Mouse (Mus musculus) gastrocnemius, postnatal 4 days (tissue): ENCODE results near the gene Lrpprc. TPM values are rescaled to one million over a fixed set of nuclear protein-coding genes. Genes with fewer than 3 reads are reported as not detected.

Source experiments
- DNase-seq, 2 experiments: peaks; one replicate each; pipeline ENCODE4 v3.0.0; 2021 to 2022; ENCODE audit warnings: low spot score in 2 of 2, mixed read lengths in 2 of 2
- total RNA-seq, 2 experiments: library from RNA; stranded (reverse); gene quantifications; 2 replicates each; pipeline ENCODE4 v1.2.3; 2021

Gene Lrpprc
- total RNA-seq, 2 experiments from 2014 or later, result 56.8 to 61.6 TPM

DNA sequence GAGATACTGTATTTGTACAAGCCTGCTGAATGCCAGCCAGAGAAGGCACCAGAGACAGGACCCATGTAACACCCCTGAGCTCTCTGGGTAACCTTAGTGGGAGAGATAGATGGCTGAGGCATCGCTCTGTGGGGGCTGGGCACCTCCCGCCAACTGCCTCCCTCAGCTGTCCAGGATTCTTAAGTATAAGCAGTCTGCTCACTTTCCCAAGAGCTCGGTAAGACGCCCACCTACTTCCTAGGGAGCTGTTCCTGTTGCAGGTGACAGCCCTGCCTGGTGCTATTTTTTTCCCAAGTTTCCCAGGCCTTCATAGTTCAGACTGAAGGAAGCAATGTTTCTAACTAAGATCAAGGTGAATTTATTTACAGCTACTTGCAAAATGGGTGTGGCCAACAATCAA is 115.4 kb downstream of the Lrpprc start:
- no peak for DNase-seq

DNA sequence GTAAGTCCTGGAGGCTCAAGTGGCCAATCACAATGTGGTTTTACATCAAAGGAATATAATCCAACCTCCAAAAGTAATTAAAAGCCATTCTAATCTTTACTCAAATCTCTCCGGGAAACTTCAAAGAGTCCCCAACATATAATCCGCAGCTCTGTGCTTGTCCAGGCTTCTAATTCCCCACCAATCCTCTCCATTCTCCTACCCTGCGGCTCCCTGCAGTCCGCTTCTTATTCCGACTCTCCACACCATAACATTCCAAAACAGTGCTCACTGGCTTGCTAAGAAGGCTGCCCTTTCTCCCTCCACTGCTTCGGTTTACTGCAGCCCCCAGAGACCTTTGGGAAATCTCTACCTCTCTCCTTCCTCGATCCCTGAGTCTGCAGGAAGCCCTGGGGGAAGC is 116.5 kb downstream of the Lrpprc start:
- DNase-seq, result no peak

DNA sequence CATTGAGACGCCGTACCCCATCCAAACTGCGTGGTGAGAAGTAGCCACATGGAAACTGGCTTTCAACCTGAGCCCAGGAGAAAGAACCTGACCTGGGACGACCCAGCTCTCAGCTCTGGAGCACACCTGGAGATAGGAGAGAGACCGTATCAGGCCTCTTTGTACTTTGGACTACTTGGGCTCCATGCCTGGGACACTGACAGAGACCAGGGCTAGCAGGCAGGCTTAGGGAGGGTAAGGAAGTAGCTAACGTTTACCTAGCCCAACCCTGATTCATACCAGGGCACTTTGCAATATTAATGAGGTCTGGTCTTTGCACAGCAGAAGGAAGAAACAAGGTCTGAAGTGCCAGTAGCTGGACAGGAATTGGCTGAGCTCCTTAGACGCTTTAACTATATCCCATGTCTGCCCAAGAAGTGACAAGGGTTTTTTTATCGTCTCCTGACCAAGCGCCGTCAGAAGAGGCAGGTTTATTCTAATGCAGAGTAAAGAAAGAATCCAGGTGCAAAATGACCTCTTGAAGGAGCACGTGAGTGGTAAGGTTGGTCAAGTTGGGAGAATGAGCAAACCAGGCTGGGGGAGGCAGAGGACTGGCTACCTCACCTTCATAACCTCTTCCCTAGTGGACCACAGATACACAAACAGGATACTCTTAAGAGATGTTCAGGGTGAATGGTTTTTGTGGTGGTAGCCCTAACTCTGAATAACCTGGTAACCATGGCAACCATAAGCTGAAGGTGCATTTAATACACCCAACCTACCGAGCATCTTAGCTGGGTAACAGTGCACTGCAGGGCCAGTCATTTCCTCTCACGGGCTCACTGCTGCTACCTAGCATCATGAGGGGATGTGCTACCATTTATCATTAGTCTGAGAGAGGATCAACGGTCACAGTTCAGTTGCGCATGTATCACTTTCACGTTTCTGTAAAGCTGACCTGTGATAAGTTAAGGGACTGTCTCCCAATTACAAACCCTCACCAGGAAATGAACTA is 117.9 kb downstream of the Lrpprc start:
- no peak for DNase-seq

DNA sequence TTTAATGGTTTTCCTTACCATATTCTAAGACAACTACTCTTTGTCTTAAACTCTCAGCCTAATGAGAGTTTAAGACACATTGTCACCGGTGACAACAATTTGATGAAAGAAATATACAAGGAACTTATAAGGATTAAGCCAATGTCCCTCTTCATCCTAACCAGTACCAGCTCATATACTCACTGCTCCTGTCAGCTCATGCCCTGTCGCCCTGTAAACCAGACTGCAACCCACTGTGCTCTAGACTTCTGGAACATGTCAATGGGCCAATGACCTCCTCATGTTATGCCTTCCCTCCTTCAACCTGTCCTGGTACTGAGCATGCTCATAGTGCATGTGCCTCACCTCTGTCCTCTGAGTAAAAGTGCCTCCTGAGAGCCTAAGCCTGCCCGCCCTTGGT is 122.7 kb downstream of the Lrpprc start:
- no peak for DNase-seq

DNA sequence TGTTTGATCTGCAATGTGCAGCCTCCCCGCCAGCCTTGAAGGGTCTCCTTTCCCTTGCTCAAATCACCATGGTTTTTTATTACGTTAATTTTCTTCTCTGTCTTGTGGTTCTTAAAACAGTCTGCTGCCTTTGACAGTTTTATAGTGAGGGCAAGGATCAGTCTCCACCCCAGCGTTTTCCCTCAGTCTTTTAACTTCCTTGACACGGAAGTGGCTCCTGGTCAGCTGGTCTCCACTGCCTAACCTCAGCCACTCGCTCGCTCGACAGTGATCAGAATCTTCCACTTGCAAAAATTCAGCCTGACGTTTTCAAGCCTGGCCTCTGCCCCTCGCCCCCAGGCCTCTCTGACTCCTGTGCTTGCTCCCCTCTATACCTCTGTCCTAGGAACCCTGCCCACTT is 124.9 kb downstream of the Lrpprc start:
- no peak for DNase-seq

DNA sequence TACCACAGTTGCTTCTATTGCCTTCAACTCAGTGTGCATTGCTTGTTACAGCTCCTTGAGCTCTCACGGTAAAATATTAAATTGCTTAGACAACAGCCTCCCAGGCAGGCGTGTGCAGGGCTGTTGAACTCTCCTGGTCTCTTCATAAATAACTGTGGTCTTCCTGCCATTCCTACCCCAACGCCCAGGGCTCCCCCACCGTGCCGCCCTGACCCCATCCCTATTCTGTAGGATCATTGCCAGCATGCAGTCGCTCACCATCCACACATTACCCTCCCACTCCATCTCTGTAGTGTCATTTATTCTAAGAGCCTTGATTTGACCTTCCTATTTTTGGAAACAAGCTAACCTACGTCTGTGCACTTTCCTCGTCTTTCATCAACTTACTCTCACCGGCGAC is 125.5 kb downstream of the Lrpprc start:
- no peak for DNase-seq

DNA sequence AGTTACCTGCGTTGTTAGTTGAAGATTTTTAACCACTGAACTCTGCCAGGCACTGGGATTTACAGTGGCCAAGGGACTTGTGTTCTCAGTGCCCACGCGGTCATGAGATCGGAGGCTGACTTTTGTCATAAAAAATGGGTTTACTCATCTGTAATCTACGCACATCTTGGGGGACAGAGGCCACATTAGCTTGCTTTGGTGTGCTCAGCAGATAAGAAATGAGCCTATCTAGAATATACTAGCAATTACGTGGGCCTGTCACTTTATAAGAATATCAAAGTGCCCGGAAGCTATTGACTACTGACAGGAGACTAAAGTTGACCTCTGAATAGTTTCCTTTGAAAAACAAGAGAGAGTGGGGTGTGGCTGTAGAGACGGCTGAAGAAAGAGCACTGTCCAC is 131.6 kb downstream of the Lrpprc start:
- DNase-seq, result no peak

DNA sequence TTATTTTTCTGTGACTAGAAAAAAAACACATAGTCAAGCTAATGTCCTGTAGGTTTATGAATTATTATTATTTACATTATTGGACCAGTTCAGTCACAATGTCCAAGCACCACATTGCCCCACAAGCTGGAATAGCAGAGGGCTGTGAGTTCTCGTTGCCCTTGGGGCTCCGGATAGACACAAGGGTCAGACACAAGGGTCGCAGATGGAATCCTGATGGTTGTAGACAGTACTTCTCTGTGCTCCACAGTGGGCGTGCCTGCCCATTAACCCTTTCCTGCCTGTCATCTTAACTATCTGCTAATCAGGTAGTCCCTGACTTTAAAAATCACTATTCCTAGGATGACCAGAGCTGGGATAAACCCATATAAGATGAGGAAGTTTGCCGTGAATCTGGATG is 132.4 kb downstream of the Lrpprc start:
- no peak for DNase-seq

DNA sequence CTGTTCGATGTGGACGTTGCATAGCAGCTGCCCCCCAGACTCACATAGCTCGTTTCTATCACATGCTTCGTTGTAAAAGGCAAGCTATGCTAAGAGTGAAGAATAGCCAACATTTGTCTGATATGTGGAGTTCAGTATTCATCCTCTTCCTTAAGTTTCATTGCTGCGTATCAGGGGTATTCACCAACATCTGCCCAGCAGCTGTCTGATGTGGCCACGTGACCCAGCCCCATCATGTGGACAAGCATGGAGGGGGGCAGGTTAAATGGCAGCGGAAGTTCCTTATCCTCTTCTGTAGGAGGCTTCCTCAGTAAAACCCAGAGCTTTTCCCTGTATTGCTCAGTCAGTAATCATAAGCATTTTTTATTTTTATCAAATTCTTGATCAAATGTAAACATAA is 132.8 kb downstream of the Lrpprc start:
- no peak for DNase-seq

DNA sequence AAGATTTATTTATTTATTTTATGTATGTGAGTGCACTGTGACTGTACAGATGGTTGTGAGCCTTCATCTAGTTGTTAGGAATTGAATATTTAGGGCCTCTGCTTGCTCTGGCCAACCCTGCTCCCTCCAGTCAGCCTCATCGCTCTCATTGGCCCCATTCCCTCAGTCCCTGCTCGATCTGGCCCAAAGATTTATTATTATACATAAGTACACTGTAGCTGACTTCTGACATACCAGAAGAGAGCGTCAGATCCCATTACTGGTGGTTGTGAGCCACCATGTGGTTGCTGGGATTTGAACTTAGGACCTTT is 133.2 kb downstream of the Lrpprc start:
- DNase-seq, result no peak

DNA sequence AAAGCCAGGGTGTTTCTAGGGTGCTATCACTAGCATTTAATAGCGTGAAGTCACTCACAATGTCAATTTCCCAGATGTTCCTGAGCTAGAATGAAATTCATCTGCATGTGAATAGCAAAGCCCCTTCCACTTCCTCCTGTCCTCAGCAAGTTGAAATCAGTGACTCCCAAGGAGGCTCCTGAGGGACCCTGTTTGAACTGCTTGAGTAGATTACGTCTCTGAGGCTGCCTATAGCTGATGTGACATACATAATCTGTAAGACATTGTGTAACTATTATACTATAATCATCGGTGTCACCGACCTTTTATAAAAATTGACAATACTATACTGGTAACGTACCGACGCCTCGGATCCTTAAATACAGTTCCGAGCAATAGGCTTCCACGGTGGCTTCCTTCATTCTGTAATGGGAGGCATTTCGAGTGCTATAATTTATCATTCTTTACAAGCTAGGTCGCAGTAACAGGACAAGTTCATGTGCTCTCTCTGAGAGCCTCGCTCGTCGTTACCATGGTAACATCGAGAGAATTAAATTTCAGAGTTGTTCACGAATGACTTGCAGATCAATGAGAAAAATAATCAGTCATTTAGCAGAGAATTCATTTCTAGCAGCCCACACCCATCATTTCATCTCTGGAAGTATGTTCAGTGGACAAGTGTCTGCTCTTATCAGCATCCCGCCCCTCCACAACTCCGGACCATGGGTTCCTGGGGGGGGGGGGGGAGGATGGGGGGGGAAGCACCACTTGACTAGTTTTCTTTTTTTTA is 133.8 kb downstream of the Lrpprc start:
- DNase-seq, result no peak

DNA sequence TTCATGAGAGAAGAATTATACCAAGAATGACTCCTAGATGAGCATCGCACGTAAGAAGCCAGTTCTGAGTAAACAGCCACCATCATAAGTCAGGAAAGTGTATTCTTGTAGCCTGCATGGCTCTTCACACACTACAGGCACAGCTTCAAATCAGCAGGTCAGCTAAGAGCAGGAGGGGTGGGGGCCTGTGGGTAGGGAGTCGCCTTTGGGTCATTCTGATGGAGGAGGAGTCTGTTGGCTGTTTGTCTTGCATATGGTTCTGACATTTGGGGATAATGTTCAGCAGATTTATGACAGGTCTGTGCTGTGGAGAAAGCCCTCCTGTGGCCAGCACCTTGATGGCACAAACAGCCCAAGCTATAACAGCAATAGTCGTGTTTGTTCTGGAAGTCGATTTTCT is 134.4 kb downstream of the Lrpprc start:
- no peak for DNase-seq

Other genes starting within 250 kb of the Lrpprc start
- 1 to 10 TPM; 6.8 TPM for gene Dync2li1, start 164.3 kb downstream of the Lrpprc start, total RNA-seq
- under 1 TPM; 0.10 TPM for gene Abcg8, start 114.5 kb downstream of the Lrpprc start, total RNA-seq
- not detected for gene Abcg5, start 107.8 kb downstream of the Lrpprc start, total RNA-seq
- gene Ppm1b, start 166.0 kb upstream of the Lrpprc start, total RNA-seq, result 100 to 1,000 TPM; 140 to 148 TPM
- gene Slc3a1, start 237.6 kb upstream of the Lrpprc start, total RNA-seq, result under 1 TPM; 0.22 to 0.26 TPM